ENCODE assay signal across 10 mouse cellular contexts in the genomic region with DNA sequence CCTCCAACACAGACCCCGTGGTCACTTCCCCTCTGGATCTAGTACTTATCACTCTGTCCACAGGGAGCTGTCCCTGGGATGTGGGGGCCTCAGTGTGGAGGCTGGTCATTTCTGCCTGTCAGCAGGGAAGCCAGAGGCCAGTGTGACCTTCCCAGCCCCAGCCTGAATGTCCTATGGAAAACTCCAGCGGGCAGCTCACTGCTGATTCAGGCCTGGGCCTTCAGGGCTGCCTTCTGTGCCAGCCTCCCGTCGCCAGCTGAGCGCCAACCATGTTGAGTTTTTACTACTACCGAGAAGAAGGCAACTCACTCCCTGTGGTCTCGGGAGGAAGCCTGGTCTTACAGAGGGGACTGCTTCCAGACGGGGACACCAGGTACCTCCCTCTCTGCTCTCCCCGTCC. TPM values are rescaled to one million over a fixed set of nuclear protein-coding genes. Genes with fewer than 3 reads are reported as not detected.
DNase-seq lines count a peak whose midpoint lies in the region; ATAC-seq and TF ChIP-seq lines count a peak whose summit lies in the region.
"Had no signal": no experiment of that assay in that cellular context is flagged by ENCODE, and none has a peak within 500 bp of the region (broad histone marks: within the 10 kb centered on the region; RNA-seq: fewer than 3 reads in every experiment).

No protein-coding gene starts in this region.

- no peak overlapping the region for H3K27ac ChIP-seq in kidney, embryonic 15.5 days
- peak overlapping the region; percentile 77 for H3K27ac ChIP-seq in heart, embryonic 11.5 days (ENCODE audit: low read depth, low read length)
- H3K27ac ChIP-seq in intestine, postnatal 0 days (ENCODE audit: low read depth, low read length), result 0 out of 2 replicates have a peak overlapping the region, but pooled peaks have one; percentile 21

- H3K4me2 ChIP-seq in kidney, embryonic 15.5 days, result no peak overlapping the region
- H3K4me2 ChIP-seq in heart, embryonic 11.5 days, result peak overlapping the region; percentile 24
- no peak overlapping the region for H3K4me2 ChIP-seq in intestine, postnatal 0 days (replicated peaks; ENCODE audit: low read depth)

- H3K9me3 ChIP-seq in kidney, embryonic 15.5 days (replicated peaks), result no peaks in the 10 kb centered on the region
- H3K9me3 ChIP-seq in heart, embryonic 11.5 days (replicated peaks; ENCODE audit: control insufficient read depth, low read length), result no peaks in the 10 kb centered on the region
- H3K9me3 ChIP-seq in intestine, postnatal 0 days (ENCODE audit: control insufficient read depth), result no peaks in the 10 kb centered on the region

- H3K36me3 ChIP-seq in kidney, embryonic 15.5 days, result peaks cover 2% of the 10 kb centered on the region; the same call in 1 of the 2 replicates
- no peaks in the 10 kb centered on the region for H3K36me3 ChIP-seq in heart, embryonic 11.5 days (ENCODE audit: control insufficient read depth, insufficient read depth, low read length)
- H3K36me3 ChIP-seq in intestine, postnatal 0 days (ENCODE audit: control insufficient read depth, insufficient read depth), result peaks cover 18% of the 10 kb centered on the region

- WGBS in kidney, embryonic 15.5 days, result 77% methylated on average over 9 of the region's 9 CpGs
- 43% methylated on average over 9 of the region's 9 CpGs for WGBS in heart, embryonic 11.5 days (ENCODE audit: insufficient replicate concordance)
- WGBS in intestine, postnatal 0 days, result 58% methylated on average over 9 of the region's 9 CpGs

- H3K4me1 ChIP-seq in kidney, embryonic 15.5 days, result peaks cover 21% of the 10 kb centered on the region
- peaks cover 7% of the 10 kb centered on the region; the same call in 1 of the 2 replicates for H3K4me1 ChIP-seq in heart, embryonic 11.5 days (ENCODE audit: control insufficient read depth, insufficient read depth, low read length)
- 0 out of 2 replicates have a peak, but pooled peaks cover 2% of the 10 kb centered on the region for H3K4me1 ChIP-seq in intestine, postnatal 0 days (replicated peaks; ENCODE audit: control insufficient read depth, insufficient read depth, low read length)

- no peak overlapping the region for H3K9ac ChIP-seq in kidney, embryonic 15.5 days
- peak overlapping the region; percentile 64 for H3K9ac ChIP-seq in heart, embryonic 11.5 days (ENCODE audit: low read depth, low read length)
- H3K9ac ChIP-seq in intestine, postnatal 0 days (ENCODE audit: low read depth, low read length), result no peak overlapping the region

- ATAC-seq in kidney, embryonic 15.5 days (replicated peaks; ENCODE audit: low FRiP score), result no peak
- ATAC-seq in heart, embryonic 11.5 days (replicated peaks; ENCODE audit: insufficient number of reproducible peaks, low FRiP score, low TSS enrichment), result peak; percentile 43; the same call in 1 of the 2 replicates
- no peak for ATAC-seq in intestine, postnatal 0 days
- no peak for ATAC-seq in cerebellum, adult (ENCODE audit: insufficient number of reproducible peaks, low FRiP score, low TSS enrichment)
- no peak for ATAC-seq in inflammation-experienced regulatory T-cells, adult 6 months

- no peaks in the 10 kb centered on the region for H3K27me3 ChIP-seq in kidney, embryonic 15.5 days
- H3K27me3 ChIP-seq in heart, embryonic 11.5 days (ENCODE audit: control insufficient read depth, insufficient read depth, low read length), result no peaks in the 10 kb centered on the region
- H3K27me3 ChIP-seq in intestine, postnatal 0 days (replicated peaks; ENCODE audit: control insufficient read depth, insufficient read depth, low read length), result no peaks in the 10 kb centered on the region

- TF ChIP-seq CTCF in intestine, postnatal 0 days (IDR thresholded peaks at IDR 0.05; ENCODE audit: low read depth), result no peak

- peak; percentile 50 for DNase-seq in kidney, adult 11 months
- peak; percentile 21 for DNase-seq in retina, embryonic 14.5 days (ENCODE audit: low spot score)
- DNase-seq in urinary bladder, postnatal 10 days (ENCODE audit: low spot score), result no peak
- DNase-seq: embryo, embryonic 11 days had no signal

- H3K4me3 ChIP-seq in kidney, embryonic 15.5 days (replicated peaks), result no peak overlapping the region
- no peak overlapping the region for H3K4me3 ChIP-seq in heart, embryonic 11.5 days (ENCODE audit: low read depth, low read length)
- H3K4me3 ChIP-seq in intestine, postnatal 0 days (ENCODE audit: low read depth, low read length), result no peak overlapping the region

RNA-seq across cellular contexts. Expression of a gene that starts 28.6 kb away (rescaled TPM):
- polyA plus RNA-seq in kidney, embryonic 15.5 days (2015; fragmentation: Nextera tagmentation; extraction: Ambion mirVana), result 26.1 and 27.0 TPM in 2 replicates
- 27.3 and 35.4 TPM in 2 replicates for polyA plus RNA-seq in heart, embryonic 11.5 days (2014; fragmentation: Nextera tagmentation; extraction: Ambion mirVana)
- polyA plus RNA-seq in intestine, postnatal 0 days (2015; fragmentation: Nextera tagmentation; extraction: Ambion mirVana), result 51.6 and 55.6 TPM in 2 replicates
- 10 to 100 TPM; 29.6 to 38.3 (median 37.2) TPM for polyA plus RNA-seq in inflammation-experienced regulatory T-cells, adult 6 months (2017; shearing (Covaris generic))

RNA-seq across cellular contexts. Expression of a gene that starts 35.7 kb away (rescaled TPM):
- 0.36 and 0.55 TPM in 2 replicates for polyA plus RNA-seq in kidney, embryonic 15.5 days (2015; fragmentation: Nextera tagmentation; extraction: Ambion mirVana)
- polyA plus RNA-seq in heart, embryonic 11.5 days (2014; fragmentation: Nextera tagmentation; extraction: Ambion mirVana), result 9.2 and 12.6 TPM in 2 replicates
- polyA plus RNA-seq in intestine, postnatal 0 days (2015; fragmentation: Nextera tagmentation; extraction: Ambion mirVana), result 0.22 TPM in 2 replicates
- not detected for polyA plus RNA-seq in inflammation-experienced regulatory T-cells, adult 6 months (2017; shearing (Covaris generic))

RNA-seq across cellular contexts. Expression of a gene that starts 35.9 kb away (rescaled TPM):
- polyA plus RNA-seq in kidney, embryonic 15.5 days (2015; fragmentation: Nextera tagmentation; extraction: Ambion mirVana), result 0.74 and 1.0 TPM in 2 replicates
- 0.06 TPM in 1 of 2 replicates, not detected in the other for polyA plus RNA-seq in heart, embryonic 11.5 days (2014; fragmentation: Nextera tagmentation; extraction: Ambion mirVana)
- polyA plus RNA-seq in intestine, postnatal 0 days (2015; fragmentation: Nextera tagmentation; extraction: Ambion mirVana), result 0.99 and 1.1 TPM in 2 replicates
- polyA plus RNA-seq in inflammation-experienced regulatory T-cells, adult 6 months (2017; shearing (Covaris generic)), result under 1 TPM in 1 of 3 experiments, not detected in 2; 0.55 TPM
- polyA plus RNA-seq: limb, embryonic 11.5 days had no signal
